Mouse (Mus musculus): ENCODE measurements around the gene Kcnc3. TPM values are rescaled to one million over a fixed set of nuclear protein-coding genes. Genes with fewer than 3 reads are reported as not detected.
A peak's percentile ranks its signal among the peaks of the same experiment; 100 is the strongest.

The Kcnc3 gene
- polyA plus RNA-seq (2012; rRNA removed): 2.7 and 3.8 TPM in 2 replicates
- polyA plus RNA-seq (2014; fragmentation: Nextera tagmentation; extraction: Ambion mirVana): 0.23 and 0.29 TPM in 2 replicates

GRCm38 (mm10) chr7:44590402-44591347 is at the start of gene Kcnc3:
Gene Kcnc3, plus strand, starts transcription at chr7:44590664.
- Histone ChIP-seq H3K4me3 (replicated peaks; ENCODE audit: low read length) (peak within 1 kb of the TSS; percentile 47), H3K36me3 (ENCODE audit: control insufficient read depth, insufficient read depth, low read length) (no peaks in the 10 kb centered on the region), H3K27me3 (ENCODE audit: control insufficient read depth, insufficient read depth, low read length) (peaks cover 78% of the 10 kb centered on the region), H3K27ac (replicated peaks; ENCODE audit: low read depth, low read length) (no peak within 1 kb of the TSS), H3K9me3 (ENCODE audit: control insufficient read depth, low read length) (no peaks in the 10 kb centered on the region), H3K4me1 (ENCODE audit: control insufficient read depth, insufficient read depth, low read length) (peaks cover 18% of the 10 kb centered on the region; the same call in 1 of the 2 replicates), H3K9ac (ENCODE audit: low read depth, low read length, severe bottlenecking) (peak within 1 kb of the TSS; percentile 38; the same call in 1 of the 2 replicates), H3K4me2 (replicated peaks; ENCODE audit: low read depth, low read length, severe bottlenecking) (peak within 1 kb of the TSS; percentile 99)
- TF ChIP-seq POLR2A (IDR thresholded peaks at IDR 0.05; ENCODE audit: borderline replicate concordance, extremely low read depth, insufficient read depth, insufficient read length): no peak
- under 1% methylated on average over 60 of the region's 80 CpGs for WGBS
- DNase-seq (ENCODE audit: low spot score) (peak; percentile 93), ATAC-seq (ENCODE audit: low FRiP score, low read depth) (peak; percentile 95)

- Histone ChIP-seq H3K4me3 (replicated peaks; ENCODE audit: low read length) (no peak overlapping the region), H3K4me1 (ENCODE audit: control insufficient read depth, insufficient read depth, low read length) (peaks cover 1% of the 10 kb centered on the region; the same call in 1 of the 2 replicates), H3K27me3 (ENCODE audit: control insufficient read depth, insufficient read depth, low read length) (no peaks in the 10 kb centered on the region), H3K27ac (replicated peaks; ENCODE audit: low read depth, low read length) (no peak overlapping the region), H3K9me3 (ENCODE audit: control insufficient read depth, low read length) (no peaks in the 10 kb centered on the region), H3K36me3 (ENCODE audit: control insufficient read depth, insufficient read depth, low read length) (peaks cover 59% of the 10 kb centered on the region), H3K9ac (ENCODE audit: low read depth, low read length, severe bottlenecking) (no peak overlapping the region), H3K4me2 (replicated peaks; ENCODE audit: low read depth, low read length, severe bottlenecking) (no peak overlapping the region)
- no peak for TF ChIP-seq POLR2A (IDR thresholded peaks at IDR 0.05; ENCODE audit: borderline replicate concordance, extremely low read depth, insufficient read depth, insufficient read length)
- DNase-seq (ENCODE audit: low spot score) (no peak), ATAC-seq (ENCODE audit: low FRiP score, low read depth) (no peak)
- WGBS: 96% methylated on average over 11 of the region's 11 CpGs
These were observed 47.9 kb upstream of the Kcnc3 start for GRCm38 (mm10) chr7:44542555-44542954.

- no peak for TF ChIP-seq POLR2A (IDR thresholded peaks at IDR 0.05; ENCODE audit: borderline replicate concordance, extremely low read depth, insufficient read depth, insufficient read length)
- WGBS: 84% methylated on average over 12 of the region's 12 CpGs
- Histone ChIP-seq H3K27me3 (ENCODE audit: control insufficient read depth, insufficient read depth, low read length) (no peaks in the 10 kb centered on the region), H3K4me2 (replicated peaks; ENCODE audit: low read depth, low read length, severe bottlenecking) (no peak overlapping the region), H3K4me3 (replicated peaks; ENCODE audit: low read length) (no peak overlapping the region), H3K4me1 (ENCODE audit: control insufficient read depth, insufficient read depth, low read length) (peaks cover 6% of the 10 kb centered on the region; the same call in 1 of the 2 replicates), H3K27ac (replicated peaks; ENCODE audit: low read depth, low read length) (no peak overlapping the region), H3K9me3 (ENCODE audit: control insufficient read depth, low read length) (no peaks in the 10 kb centered on the region), H3K9ac (ENCODE audit: low read depth, low read length, severe bottlenecking) (no peak overlapping the region), H3K36me3 (ENCODE audit: control insufficient read depth, insufficient read depth, low read length) (peaks cover 53% of the 10 kb centered on the region)
- DNase-seq (ENCODE audit: low spot score): no peak
- ATAC-seq (ENCODE audit: low FRiP score, low read depth): no peak
These were observed 47.4 kb upstream of the Kcnc3 start for GRCm38 (mm10) chr7:44543071-44543470.

GRCm38 (mm10) chr7:44546274-44546673 is 44.2 kb upstream of the Kcnc3 start:
- H3K4me1 ChIP-seq (ENCODE audit: control insufficient read depth, insufficient read depth, low read length): peaks cover 6% of the 10 kb centered on the region; the same call in 1 of the 2 replicates
- no peaks in the 10 kb centered on the region for H3K9me3 ChIP-seq (ENCODE audit: control insufficient read depth, low read length)
- no peaks in the 10 kb centered on the region for H3K27me3 ChIP-seq (ENCODE audit: control insufficient read depth, insufficient read depth, low read length)
- no peak overlapping the region for H3K4me3 ChIP-seq (replicated peaks; ENCODE audit: low read length)
- H3K4me2 ChIP-seq (replicated peaks; ENCODE audit: low read depth, low read length, severe bottlenecking): no peak overlapping the region
- DNase-seq (ENCODE audit: low spot score): no peak
- TF ChIP-seq POLR2A (IDR thresholded peaks at IDR 0.05; ENCODE audit: borderline replicate concordance, extremely low read depth, insufficient read depth, insufficient read length): no peak
- 99% methylated on average over 3 of the region's 3 CpGs for WGBS
- no peak overlapping the region for H3K9ac ChIP-seq (ENCODE audit: low read depth, low read length, severe bottlenecking)
- peaks cover 42% of the 10 kb centered on the region for H3K36me3 ChIP-seq (ENCODE audit: control insufficient read depth, insufficient read depth, low read length)
- H3K27ac ChIP-seq (replicated peaks; ENCODE audit: low read depth, low read length): no peak overlapping the region
- no peak for ATAC-seq (ENCODE audit: low FRiP score, low read depth)

GRCm38 (mm10) chr7:44547041-44547440 is 43.4 kb upstream of the Kcnc3 start:
- no peak for ATAC-seq (ENCODE audit: low FRiP score, low read depth)
- peaks cover 6% of the 10 kb centered on the region; the same call in 1 of the 2 replicates for H3K4me1 ChIP-seq (ENCODE audit: control insufficient read depth, insufficient read depth, low read length)
- H3K36me3 ChIP-seq (ENCODE audit: control insufficient read depth, insufficient read depth, low read length): peaks cover 42% of the 10 kb centered on the region
- H3K27ac ChIP-seq (replicated peaks; ENCODE audit: low read depth, low read length): no peak overlapping the region
- DNase-seq (ENCODE audit: low spot score): no peak
- TF ChIP-seq POLR2A (IDR thresholded peaks at IDR 0.05; ENCODE audit: borderline replicate concordance, extremely low read depth, insufficient read depth, insufficient read length): no peak
- WGBS: 97% methylated on average over 13 of the region's 13 CpGs
- H3K4me2 ChIP-seq (replicated peaks; ENCODE audit: low read depth, low read length, severe bottlenecking): peak overlapping the region; percentile 55; the same call in 1 of the 2 replicates
- no peak overlapping the region; the same call in 1 of the 2 replicates for H3K4me3 ChIP-seq (replicated peaks; ENCODE audit: low read length)
- H3K27me3 ChIP-seq (ENCODE audit: control insufficient read depth, insufficient read depth, low read length): no peaks in the 10 kb centered on the region
- no peaks in the 10 kb centered on the region for H3K9me3 ChIP-seq (ENCODE audit: control insufficient read depth, low read length)
- H3K9ac ChIP-seq (ENCODE audit: low read depth, low read length, severe bottlenecking): peak overlapping the region; percentile 55; the same call in 1 of the 2 replicates
